Mouse (Mus musculus): ENCODE results near the gene Slc25a42. TPM values are rescaled to one million over a fixed set of nuclear protein-coding genes. Genes with fewer than 3 reads are reported as not detected.

The Slc25a42 gene
- polyA plus RNA-seq, 1 experiment from 2014 or later, result 5.1 TPM

DNA sequence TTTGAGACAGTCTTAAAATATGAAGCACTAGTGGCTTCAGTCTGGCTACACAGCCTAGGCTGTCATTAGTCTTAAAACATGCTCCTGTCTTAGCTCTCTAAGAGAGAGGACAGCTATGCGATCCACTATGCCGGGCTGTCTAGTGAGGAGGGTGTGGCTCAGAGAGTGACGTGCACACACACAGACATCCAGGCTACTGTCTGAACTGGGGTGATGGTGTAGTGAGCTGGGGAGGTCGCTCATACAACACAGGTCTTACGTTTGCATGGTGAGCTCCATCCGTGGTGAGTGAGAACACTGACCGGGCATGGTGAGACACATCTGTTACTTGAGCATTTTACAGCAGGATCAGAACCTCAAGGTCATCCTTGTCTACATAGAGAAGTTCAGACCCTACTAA, 40.9 kb downstream of the Slc25a42 start:
- Histone ChIP-seq H3K4me3 (replicated peaks; ENCODE audit: low read length) (no peak overlapping the region), H3K4me1 (ENCODE audit: control insufficient read depth, insufficient read depth, low read length) (peaks cover 18% of the 10 kb centered on the region), H3K9me3 (replicated peaks; ENCODE audit: control insufficient read depth, low read length) (no peaks in the 10 kb centered on the region), H3K27ac (ENCODE audit: low read length) (no peak overlapping the region), H3K4me2 (ENCODE audit: low read depth, low read length) (no peak overlapping the region), H3K36me3 (ENCODE audit: control insufficient read depth, insufficient read depth, low read length) (no peaks in the 10 kb centered on the region), H3K9ac (ENCODE audit: low read length) (no peak overlapping the region), H3K27me3 (ENCODE audit: control insufficient read depth, insufficient read depth, low read length) (no peaks in the 10 kb centered on the region)
- 77% methylated on average over 7 of the region's 7 CpGs for WGBS
- ATAC-seq (ENCODE audit: insufficient read depth, low FRiP score), result no peak

DNA sequence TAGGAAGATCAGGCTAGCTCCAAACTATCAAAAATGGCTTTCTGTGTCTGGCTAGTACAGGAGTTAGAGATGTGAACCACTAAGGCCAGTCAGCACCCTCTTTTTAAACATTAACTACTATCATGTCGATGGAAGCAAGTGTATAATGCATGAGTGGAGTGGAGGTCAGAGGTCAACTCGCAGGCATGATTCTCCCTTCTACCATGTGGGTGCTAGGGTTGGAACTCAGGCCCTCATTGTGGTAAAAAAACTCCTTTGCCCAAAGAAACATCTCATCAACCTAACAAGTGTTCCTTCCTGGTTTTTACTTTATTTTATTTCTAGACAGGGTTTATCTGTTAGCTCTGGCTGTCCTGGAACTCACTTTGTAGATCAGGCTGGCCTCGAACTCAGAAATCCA, 41.4 kb downstream of the Slc25a42 start:
- H3K9me3 ChIP-seq (replicated peaks; ENCODE audit: control insufficient read depth, low read length), result no peaks in the 10 kb centered on the region
- H3K4me2 ChIP-seq (ENCODE audit: low read depth, low read length), result no peak overlapping the region
- WGBS, result 69% methylated on average over 3 of the region's 3 CpGs
- H3K9ac ChIP-seq (ENCODE audit: low read length), result no peak overlapping the region
- no peak for ATAC-seq (ENCODE audit: insufficient read depth, low FRiP score)
- peaks cover 18% of the 10 kb centered on the region for H3K4me1 ChIP-seq (ENCODE audit: control insufficient read depth, insufficient read depth, low read length)
- no peaks in the 10 kb centered on the region for H3K36me3 ChIP-seq (ENCODE audit: control insufficient read depth, insufficient read depth, low read length)
- H3K27ac ChIP-seq (ENCODE audit: low read length), result no peak overlapping the region
- no peak overlapping the region for H3K4me3 ChIP-seq (replicated peaks; ENCODE audit: low read length)
- no peaks in the 10 kb centered on the region for H3K27me3 ChIP-seq (ENCODE audit: control insufficient read depth, insufficient read depth, low read length)

DNA sequence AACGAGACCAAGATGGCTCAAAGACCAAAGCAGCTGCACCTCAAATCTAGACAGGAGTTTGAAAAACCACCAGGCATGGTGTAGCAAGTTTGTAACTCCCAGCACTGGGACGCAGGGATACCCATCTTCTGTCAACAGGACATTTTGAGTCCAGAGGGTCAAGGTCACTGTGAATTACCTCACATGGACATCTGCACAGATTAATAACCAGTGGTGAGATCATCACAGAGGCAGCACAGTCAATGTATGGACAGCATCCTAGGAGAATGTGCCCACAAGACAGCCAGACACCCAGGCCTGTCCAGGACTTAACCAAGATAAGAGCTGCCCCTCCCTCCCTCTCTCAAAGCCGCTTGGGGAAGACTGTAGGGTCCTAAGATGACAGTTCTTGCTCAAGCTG, 42.0 kb downstream of the Slc25a42 start:
- Histone ChIP-seq H3K36me3 (ENCODE audit: control insufficient read depth, insufficient read depth, low read length) (no peaks in the 10 kb centered on the region), H3K9me3 (replicated peaks; ENCODE audit: control insufficient read depth, low read length) (no peaks in the 10 kb centered on the region), H3K4me1 (ENCODE audit: control insufficient read depth, insufficient read depth, low read length) (peaks cover 18% of the 10 kb centered on the region), H3K4me2 (ENCODE audit: low read depth, low read length) (no peak overlapping the region), H3K27me3 (ENCODE audit: control insufficient read depth, insufficient read depth, low read length) (no peaks in the 10 kb centered on the region), H3K9ac (ENCODE audit: low read length) (no peak overlapping the region), H3K27ac (ENCODE audit: low read length) (no peak overlapping the region), H3K4me3 (replicated peaks; ENCODE audit: low read length) (no peak overlapping the region)
- WGBS, result 79% methylated on average over 3 of the region's 3 CpGs
- ATAC-seq (ENCODE audit: insufficient read depth, low FRiP score), result no peak

DNA sequence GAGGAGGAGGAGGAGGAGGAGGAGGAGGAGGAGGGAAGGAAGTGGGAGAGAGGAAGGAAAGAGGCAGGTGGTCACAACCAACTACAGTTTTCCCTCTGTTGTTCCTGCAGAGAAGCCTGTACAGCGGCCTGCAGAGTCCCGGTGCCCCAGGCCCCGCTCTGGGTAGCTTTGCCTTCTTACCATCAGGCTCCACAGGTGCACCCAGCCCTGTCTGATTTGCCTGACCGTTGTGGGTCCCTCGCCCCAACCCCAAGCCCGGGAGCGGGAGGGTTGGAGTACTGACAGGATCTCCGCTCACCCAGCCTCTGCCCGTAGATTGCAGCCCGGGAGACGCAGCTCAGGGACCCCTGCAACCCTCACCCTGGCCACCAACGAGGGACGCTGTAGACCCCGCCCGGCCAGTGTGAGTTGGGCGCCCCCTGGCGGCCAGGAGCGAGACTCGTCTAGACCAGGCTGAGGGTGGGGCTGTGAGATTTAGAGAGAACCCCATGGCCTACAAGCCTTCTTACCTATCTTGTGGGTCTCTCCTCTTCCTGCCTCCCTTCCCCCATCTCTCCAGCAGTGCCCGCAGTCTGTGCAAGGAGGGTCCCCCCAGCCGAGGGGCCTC, 45.5 kb downstream of the Slc25a42 start:
- H3K4me1 ChIP-seq (ENCODE audit: control insufficient read depth, insufficient read depth, low read length), result peaks cover 7% of the 10 kb centered on the region; the same call in 1 of the 2 replicates
- H3K4me3 ChIP-seq (replicated peaks; ENCODE audit: low read length), result peak overlapping the region; percentile 28; the same call in 1 of the 2 replicates
- ATAC-seq (ENCODE audit: insufficient read depth, low FRiP score), result peak; percentile 82
- H3K27me3 ChIP-seq (ENCODE audit: control insufficient read depth, insufficient read depth, low read length), result no peaks in the 10 kb centered on the region; the same call in 1 of the 2 replicates
- 3% methylated on average over 21 of the region's 21 CpGs for WGBS
- H3K27ac ChIP-seq (ENCODE audit: low read length), result no peak overlapping the region
- peak overlapping the region; percentile 58 for H3K9ac ChIP-seq (ENCODE audit: low read length)
- peak overlapping the region; percentile 52 for H3K4me2 ChIP-seq (ENCODE audit: low read depth, low read length)
- H3K9me3 ChIP-seq (replicated peaks; ENCODE audit: control insufficient read depth, low read length), result no peaks in the 10 kb centered on the region
- H3K36me3 ChIP-seq (ENCODE audit: control insufficient read depth, insufficient read depth, low read length), result no peaks in the 10 kb centered on the region

DNA sequence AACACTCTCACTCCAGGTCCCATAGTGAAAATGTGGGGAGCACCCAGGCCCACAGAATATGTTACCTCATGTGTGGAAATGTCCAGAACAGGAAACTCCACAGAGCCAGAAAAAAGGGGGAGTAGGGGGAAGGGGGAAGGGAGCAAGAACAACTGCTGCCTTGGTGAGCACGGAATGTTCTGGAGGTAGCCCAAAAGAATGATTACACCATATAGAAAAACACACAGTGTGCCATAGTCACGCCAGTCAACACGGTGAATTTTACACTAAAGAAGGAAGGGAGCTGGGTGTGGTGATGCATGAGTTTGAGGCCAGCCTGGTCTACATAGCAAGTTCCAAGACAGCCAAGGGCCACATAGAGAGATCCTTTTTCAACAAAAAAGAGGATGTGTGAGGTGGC, 48.8 kb downstream of the Slc25a42 start:
- H3K9ac ChIP-seq (ENCODE audit: low read length), result no peak overlapping the region
- peaks cover 7% of the 10 kb centered on the region for H3K4me1 ChIP-seq (ENCODE audit: control insufficient read depth, insufficient read depth, low read length)
- 78% methylated on average over 3 of the region's 3 CpGs for WGBS
- H3K4me2 ChIP-seq (ENCODE audit: low read depth, low read length), result no peak overlapping the region
- no peak overlapping the region for H3K27ac ChIP-seq (ENCODE audit: low read length)
- no peaks in the 10 kb centered on the region for H3K36me3 ChIP-seq (ENCODE audit: control insufficient read depth, insufficient read depth, low read length)
- H3K4me3 ChIP-seq (replicated peaks; ENCODE audit: low read length), result no peak overlapping the region
- ATAC-seq (ENCODE audit: insufficient read depth, low FRiP score), result no peak
- H3K9me3 ChIP-seq (replicated peaks; ENCODE audit: control insufficient read depth, low read length), result no peaks in the 10 kb centered on the region
- no peaks in the 10 kb centered on the region; the same call in 1 of the 2 replicates for H3K27me3 ChIP-seq (ENCODE audit: control insufficient read depth, insufficient read depth, low read length)

DNA sequence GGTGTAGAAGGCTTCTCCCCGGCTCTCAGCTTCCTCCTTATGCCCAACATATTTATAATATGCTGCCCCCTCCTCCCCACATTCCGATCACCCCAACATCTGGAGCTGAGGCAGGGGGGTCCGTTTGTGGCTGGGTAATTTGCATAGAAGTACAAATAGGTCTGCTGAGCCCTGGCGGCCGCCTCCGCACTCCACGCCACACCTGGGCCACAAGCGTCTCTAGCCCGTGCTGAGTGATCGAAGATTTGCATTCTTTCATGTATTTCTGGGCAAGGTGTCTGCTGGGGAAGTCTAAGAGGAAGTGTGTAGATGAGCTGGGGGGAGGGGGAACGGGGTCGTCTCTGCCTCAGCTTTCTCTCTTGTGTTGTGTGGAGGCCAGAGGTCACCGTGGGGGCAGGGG, 52.1 kb downstream of the Slc25a42 start:
- no peak overlapping the region for H3K4me2 ChIP-seq (ENCODE audit: low read depth, low read length)
- H3K27ac ChIP-seq (ENCODE audit: low read length), result no peak overlapping the region
- no peaks in the 10 kb centered on the region; the same call in 1 of the 2 replicates for H3K27me3 ChIP-seq (ENCODE audit: control insufficient read depth, insufficient read depth, low read length)
- H3K4me3 ChIP-seq (replicated peaks; ENCODE audit: low read length), result no peak overlapping the region
- no peaks in the 10 kb centered on the region for H3K9me3 ChIP-seq (replicated peaks; ENCODE audit: control insufficient read depth, low read length)
- H3K4me1 ChIP-seq (ENCODE audit: control insufficient read depth, insufficient read depth, low read length), result no peaks in the 10 kb centered on the region; the same call in 1 of the 2 replicates
- 59% methylated on average over 13 of the region's 13 CpGs for WGBS
- H3K9ac ChIP-seq (ENCODE audit: low read length), result no peak overlapping the region
- H3K36me3 ChIP-seq (ENCODE audit: control insufficient read depth, insufficient read depth, low read length), result no peaks in the 10 kb centered on the region
- no peak for ATAC-seq (ENCODE audit: insufficient read depth, low FRiP score)

DNA sequence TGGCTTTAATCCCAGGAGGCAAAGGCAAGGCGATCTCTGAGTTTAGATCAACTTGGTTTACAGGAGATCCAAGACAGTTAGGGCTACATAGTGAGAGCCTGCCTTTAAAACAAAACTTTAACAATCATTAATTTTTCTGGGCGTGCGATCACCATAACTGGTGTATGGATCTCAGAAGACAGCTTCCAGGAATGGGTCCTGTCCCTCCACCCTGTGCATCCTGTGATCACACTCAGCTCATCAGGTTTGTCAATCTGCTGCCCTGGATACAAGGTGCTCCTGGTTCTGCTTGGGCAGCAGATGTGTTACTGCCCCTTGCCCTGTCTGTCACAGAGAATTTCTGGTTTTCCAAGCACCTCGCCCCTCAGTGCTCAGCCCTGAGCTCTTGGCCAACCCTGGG, 52.9 kb downstream of the Slc25a42 start:
- Histone ChIP-seq H3K4me2 (ENCODE audit: low read depth, low read length) (no peak overlapping the region), H3K27ac (ENCODE audit: low read length) (no peak overlapping the region), H3K4me1 (ENCODE audit: control insufficient read depth, insufficient read depth, low read length) (no peaks in the 10 kb centered on the region; the same call in 1 of the 2 replicates), H3K4me3 (replicated peaks; ENCODE audit: low read length) (no peak overlapping the region), H3K27me3 (ENCODE audit: control insufficient read depth, insufficient read depth, low read length) (no peaks in the 10 kb centered on the region; the same call in 1 of the 2 replicates), H3K9ac (ENCODE audit: low read length) (no peak overlapping the region), H3K36me3 (ENCODE audit: control insufficient read depth, insufficient read depth, low read length) (no peaks in the 10 kb centered on the region), H3K9me3 (replicated peaks; ENCODE audit: control insufficient read depth, low read length) (no peaks in the 10 kb centered on the region)
- ATAC-seq (ENCODE audit: insufficient read depth, low FRiP score), result no peak
- WGBS, result 80% methylated on average over 4 of the region's 4 CpGs

DNA sequence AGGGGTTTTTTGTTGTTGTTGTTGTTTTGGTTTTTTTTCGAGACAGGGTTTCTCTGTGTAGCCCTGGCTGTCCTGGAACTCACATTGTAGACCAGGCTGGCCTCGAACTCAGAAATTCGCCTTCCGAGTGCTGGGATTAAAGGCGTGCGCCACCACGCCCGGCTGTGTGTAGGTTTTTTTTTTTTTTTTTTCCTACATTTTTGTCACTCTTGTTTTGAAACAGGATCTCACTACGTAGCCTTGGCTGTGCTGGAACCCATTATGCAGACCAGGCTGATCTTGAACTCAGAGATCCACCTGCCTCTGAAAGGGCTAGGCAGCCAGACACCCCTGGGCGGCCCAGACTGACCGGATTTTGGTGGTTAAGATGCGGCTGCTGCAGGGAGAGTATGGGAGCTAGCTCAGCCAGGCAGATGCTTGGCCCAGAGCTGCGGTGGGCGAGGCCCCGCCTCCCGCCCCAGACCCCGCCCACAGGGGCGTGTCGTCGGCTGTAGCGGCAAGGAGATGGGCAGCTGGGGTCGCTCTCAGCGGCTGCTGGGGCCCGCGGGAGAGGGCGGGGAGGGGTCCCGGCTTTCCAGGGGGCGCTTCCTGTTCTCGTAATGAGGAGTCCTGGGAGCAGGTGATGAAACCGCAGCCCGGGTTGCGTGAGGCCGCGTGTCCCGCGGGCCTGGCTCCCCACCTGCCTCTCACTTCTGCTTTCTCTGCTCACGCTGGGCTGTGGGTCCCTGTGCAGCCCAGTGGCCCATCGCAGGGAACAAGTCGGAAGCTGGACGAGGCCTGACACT, 53.8 kb downstream of the Slc25a42 start:
- H3K27ac ChIP-seq (ENCODE audit: low read length), result no peak overlapping the region
- peak overlapping the region; percentile 49 for H3K4me3 ChIP-seq (replicated peaks; ENCODE audit: low read length)
- no peaks in the 10 kb centered on the region for H3K36me3 ChIP-seq (ENCODE audit: control insufficient read depth, insufficient read depth, low read length)
- ATAC-seq (ENCODE audit: insufficient read depth, low FRiP score), result peak; percentile 90
- peak overlapping the region; percentile 75 for H3K4me2 ChIP-seq (ENCODE audit: low read depth, low read length)
- WGBS, result 9% methylated on average over 40 of the region's 40 CpGs
- no peaks in the 10 kb centered on the region; the same call in 1 of the 2 replicates for H3K4me1 ChIP-seq (ENCODE audit: control insufficient read depth, insufficient read depth, low read length)
- no peaks in the 10 kb centered on the region for H3K9me3 ChIP-seq (replicated peaks; ENCODE audit: control insufficient read depth, low read length)
- H3K27me3 ChIP-seq (ENCODE audit: control insufficient read depth, insufficient read depth, low read length), result no peaks in the 10 kb centered on the region
- H3K9ac ChIP-seq (ENCODE audit: low read length), result peak overlapping the region; percentile 52

DNA sequence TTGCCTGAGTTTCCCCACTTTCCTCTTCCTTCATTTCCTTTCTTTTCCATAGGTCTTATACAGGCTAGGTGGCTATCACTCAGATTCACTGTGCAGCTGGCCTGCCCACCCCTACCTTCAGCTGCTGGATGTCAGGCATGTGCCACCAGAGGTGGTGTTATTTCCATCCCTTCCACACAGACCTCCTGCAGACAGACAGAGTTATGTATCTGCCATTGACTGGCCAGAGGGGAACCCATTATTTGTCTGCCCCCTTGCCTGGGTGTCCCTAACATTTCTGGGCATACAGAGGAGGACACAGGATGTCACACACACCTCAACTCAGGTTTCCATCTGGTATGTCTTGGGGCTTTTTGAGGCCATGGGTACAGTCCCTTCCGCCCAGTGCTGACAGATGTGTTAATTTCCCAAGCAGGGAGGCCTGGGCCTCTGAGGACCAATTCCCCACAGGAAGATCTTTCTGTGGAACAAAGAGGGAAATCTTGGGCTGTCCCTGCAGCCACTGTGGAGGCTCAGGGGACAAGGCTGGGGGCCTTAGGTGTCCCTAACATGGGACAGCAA, 54.8 kb downstream of the Slc25a42 start:
- 95% methylated on average over 1 of the region's 1 CpGs for WGBS
- H3K4me2 ChIP-seq (ENCODE audit: low read depth, low read length), result no peak overlapping the region
- no peaks in the 10 kb centered on the region for H3K36me3 ChIP-seq (ENCODE audit: control insufficient read depth, insufficient read depth, low read length)
- no peaks in the 10 kb centered on the region; the same call in 1 of the 2 replicates for H3K4me1 ChIP-seq (ENCODE audit: control insufficient read depth, insufficient read depth, low read length)
- no peak overlapping the region for H3K4me3 ChIP-seq (replicated peaks; ENCODE audit: low read length)
- H3K27me3 ChIP-seq (ENCODE audit: control insufficient read depth, insufficient read depth, low read length), result no peaks in the 10 kb centered on the region
- H3K27ac ChIP-seq (ENCODE audit: low read length), result no peak overlapping the region
- no peak overlapping the region for H3K9ac ChIP-seq (ENCODE audit: low read length)
- ATAC-seq (ENCODE audit: insufficient read depth, low FRiP score), result no peak
- no peaks in the 10 kb centered on the region for H3K9me3 ChIP-seq (replicated peaks; ENCODE audit: control insufficient read depth, low read length)
